Mouse (Mus musculus) CD4-positive helper T cell, adult 2 months (primary cell): ENCODE measurements around the gene Ighmbp2.
"Not testable (repeated sequence)": the region's sequence is repeated elsewhere in the genome, so short reads cannot be mapped to it uniquely, and the experiment has no call there.

Source experiments
- DNase-seq: peaks from one replicate; pipeline ENCODE4 v3.0.0-alpha.2; 2012; ENCODE audit warnings: low read depth, missing footprints, low spot score

The Ighmbp2 gene

DNA sequence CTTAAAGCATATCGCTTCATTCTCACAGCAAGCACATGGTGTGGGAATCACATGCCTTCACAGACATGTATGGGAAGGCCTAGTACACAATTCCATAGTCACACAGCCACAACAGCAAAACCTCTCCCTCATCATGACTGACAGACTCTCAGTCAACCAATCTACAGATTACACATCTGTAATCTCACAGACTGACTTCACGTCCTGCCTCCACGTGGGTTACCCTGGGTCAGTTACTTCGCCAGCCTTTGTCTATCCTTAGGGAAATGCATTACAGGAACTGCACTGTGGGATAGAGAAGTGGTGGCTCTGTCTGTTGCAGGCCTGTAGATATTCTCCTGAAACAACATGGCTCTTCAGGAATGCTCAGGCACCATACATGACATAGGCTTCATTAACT lies 931 bp downstream of the Ighmbp2 start:
- DNase-seq: no peak

DNA sequence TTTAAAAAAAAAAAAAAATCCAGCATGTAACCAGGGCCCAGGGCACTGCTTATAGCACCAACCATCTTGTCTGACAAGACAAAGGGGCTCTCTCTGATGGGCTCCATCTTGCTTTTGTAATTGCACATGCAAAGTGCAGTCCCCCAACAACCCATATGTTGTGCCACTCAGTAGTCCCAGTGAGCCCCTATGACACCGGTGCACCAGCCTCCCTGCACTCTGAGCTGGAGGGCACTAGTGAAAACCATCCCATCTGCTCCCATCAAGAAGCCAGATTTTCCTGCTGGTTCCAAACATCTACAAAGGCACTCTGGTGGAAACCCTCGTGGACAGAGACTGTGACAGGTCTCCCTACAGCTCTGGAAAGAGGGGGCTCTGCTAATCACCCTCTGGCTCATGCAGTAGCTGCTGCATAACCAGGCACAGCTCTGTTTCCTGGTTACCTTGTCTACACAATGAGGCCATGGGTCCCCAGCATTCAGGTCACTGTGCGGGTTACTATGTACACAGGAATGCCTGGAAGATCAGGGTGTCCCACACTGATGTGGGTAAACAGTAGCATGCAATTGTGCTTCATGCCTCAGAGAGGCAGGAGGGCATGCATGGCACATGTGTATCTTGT lies 7.0 kb downstream of the Ighmbp2 start:
- DNase-seq: no peak

GRCm38 (mm10) chr19:3273331-3273730 lies 9.5 kb downstream of the Ighmbp2 start:
- DNase-seq: no peak

DNA sequence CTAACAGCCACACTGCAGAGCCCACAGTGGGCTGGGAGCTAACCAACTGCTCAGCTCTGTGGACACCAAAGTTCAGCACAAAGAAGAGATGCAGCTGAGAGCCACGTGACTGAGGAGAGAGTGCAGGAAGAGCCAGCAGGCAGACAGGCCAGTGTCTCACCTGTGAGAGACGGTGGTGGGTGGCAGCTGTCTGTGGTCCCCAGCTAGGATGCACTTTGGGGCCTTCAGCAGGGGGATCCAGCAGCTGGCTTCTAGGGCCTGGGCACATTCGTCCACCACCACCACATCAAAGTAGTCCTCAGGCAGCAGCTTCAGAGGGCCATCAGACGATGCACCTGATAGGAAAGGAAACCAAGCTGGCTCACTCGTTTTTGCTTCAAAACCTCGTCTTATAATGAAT lies 11.5 kb downstream of the Ighmbp2 start:
- DNase-seq: no peak

DNA sequence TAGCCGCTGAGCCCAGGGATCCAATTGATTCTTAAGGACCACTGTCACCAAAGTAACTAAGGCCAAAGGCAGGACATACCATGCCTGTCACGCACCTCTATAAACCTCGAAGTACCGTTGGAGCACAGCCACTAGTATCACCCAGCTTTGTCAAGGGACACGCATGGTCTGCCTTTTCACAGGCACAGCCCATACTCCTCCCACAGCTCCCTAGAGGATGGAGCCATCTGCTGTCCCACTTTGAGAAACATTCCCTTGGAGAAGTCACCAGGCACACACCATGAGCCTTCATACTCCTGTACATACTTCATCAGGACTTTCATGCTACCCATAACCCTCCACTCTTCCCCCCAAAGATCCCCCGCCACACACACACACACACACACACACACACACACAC lies 13.0 kb downstream of the Ighmbp2 start:
- no peak for DNase-seq

- DNase-seq: no peak
Measured at GRCm38 (mm10) chr19:3269279-3269678, 13.5 kb downstream of the Ighmbp2 start.

GRCm38 (mm10) chr19:3268218-3268980 lies 14.4 kb downstream of the Ighmbp2 start:
- DNase-seq: no peak

- DNase-seq: no peak
Measured at GRCm38 (mm10) chr19:3267340-3267739, 15.5 kb downstream of the Ighmbp2 start.

GRCm38 (mm10) chr19:3266676-3267075 lies 16.1 kb downstream of the Ighmbp2 start:
- DNase-seq: no peak

DNA sequence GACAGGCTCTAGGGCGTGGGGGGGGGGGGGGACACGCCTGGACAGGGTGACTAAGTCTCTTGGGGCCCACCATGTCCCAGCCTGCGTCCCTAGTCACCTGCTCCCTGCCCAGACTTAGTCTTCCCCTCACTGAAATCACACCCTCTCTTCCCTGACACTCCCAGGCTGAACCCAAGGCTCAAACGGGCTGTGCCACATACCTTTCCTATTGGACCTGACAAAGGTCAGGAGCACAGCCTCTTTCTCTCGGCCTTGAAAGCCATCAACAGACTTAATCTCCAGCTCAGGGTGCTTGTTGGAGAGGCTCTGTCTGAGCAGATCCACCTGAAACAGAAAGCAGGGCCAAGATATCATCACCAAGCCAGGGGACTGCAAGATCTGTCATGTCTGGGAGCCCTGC lies 16.7 kb downstream of the Ighmbp2 start:
- no peak for DNase-seq

GRCm38 (mm10) chr19:3265180-3265579 lies 17.6 kb downstream of the Ighmbp2 start:
- no peak for DNase-seq

DNA sequence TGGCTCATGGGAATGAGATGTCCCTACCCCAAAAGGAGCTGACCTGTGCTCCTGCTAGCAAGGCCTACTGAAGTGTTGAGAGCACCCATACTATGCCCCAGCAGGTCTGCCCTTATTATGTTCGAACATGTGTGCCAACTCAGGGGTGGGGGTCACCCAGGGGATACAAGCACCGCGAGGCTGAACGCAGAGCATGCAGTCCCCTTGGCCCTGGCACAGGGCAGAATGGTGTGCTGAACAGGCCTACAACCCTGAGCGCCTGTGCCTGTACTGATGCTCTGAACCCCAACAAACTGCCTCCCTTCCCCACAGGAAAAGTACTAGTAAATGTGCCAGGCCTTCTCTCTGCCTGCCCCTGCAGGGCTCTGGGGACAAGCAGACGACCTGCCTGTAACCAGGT lies 18.5 kb downstream of the Ighmbp2 start:
- DNase-seq: no peak

DNA sequence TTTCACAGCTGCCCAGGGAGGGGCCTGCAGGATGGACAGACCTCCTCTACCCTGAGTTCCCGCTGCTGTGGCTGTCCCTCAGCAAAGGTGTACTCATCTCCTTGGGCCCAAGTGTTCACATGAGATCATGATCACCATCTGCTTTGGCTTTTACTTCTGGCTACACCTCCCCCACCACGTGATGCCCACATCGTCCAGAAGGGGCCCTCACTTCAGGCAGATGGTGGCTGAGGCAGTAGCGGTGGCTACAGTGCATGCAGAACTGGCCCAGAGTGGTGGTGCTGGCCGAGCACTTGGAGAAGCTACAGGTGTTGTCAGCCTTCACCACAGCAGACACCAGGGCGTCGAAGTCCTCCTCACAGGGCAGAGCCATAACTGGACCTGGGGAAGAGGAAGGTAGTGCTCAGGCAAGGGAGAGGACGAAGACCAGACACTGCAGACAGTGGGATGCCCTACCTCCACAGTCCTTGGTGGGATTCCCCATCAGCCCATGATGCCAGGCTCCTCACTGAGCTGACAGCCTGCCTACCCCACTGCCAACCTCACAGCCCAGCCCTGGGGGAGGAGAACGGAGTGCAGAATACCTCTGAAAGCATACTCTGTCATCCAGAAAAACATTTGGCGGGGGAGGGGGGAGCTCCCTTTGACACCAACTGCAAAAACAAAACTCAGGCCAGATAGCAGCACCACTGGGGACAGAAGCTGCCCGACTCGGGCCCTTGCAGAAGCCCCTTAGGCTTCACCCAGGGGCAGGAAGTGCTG lies 20.9 kb downstream of the Ighmbp2 start:
- no peak for DNase-seq

GRCm38 (mm10) chr19:3261336-3261735 lies 21.5 kb downstream of the Ighmbp2 start:
- no peak for DNase-seq

- DNase-seq: no peak
Measured at GRCm38 (mm10) chr19:3260591-3260990, 22.2 kb downstream of the Ighmbp2 start.

- no peak for DNase-seq
Measured at GRCm38 (mm10) chr19:3260016-3260415, 22.8 kb downstream of the Ighmbp2 start.

- DNase-seq: not testable (repeated sequence)
Measured at GRCm38 (mm10) chr19:3225261-3225660, 57.6 kb downstream of the Ighmbp2 start.

DNA sequence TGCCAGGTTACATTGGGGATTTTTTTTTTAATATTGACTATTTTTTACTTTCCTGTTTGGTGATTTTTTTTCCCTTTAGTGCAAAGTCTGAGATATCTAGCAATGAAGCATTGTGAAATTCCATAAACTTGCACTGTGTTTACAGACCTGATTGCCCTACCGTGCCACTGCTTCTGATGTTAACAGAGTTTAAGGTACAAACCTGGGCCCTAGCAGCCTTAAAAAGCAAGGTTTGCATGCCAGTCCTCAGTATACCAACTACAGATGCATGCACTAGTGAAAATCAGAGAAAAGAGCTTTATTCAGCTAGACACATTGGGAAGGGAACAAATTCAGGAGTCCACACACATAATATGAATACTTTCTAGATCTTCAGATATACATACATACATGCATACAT lies 67.9 kb downstream of the Ighmbp2 start:
- not testable (repeated sequence) for DNase-seq
